Mouse (Mus musculus): ENCODE data around the gene Myof. TPM values are rescaled to one million over a fixed set of nuclear protein-coding genes. Genes with fewer than 3 reads are reported as not detected.

The Myof gene
- polyA plus RNA-seq, 1 experiment from 2014 or later = 10.1 TPM

GRCm38 (mm10) chr19:37921098-37921497, 122.3 kb downstream of the Myof start:
- Histone ChIP-seq H3K27me3 (replicated peaks) (no peaks in the 10 kb centered on the region), H3K4me2 (replicated peaks) (no peak overlapping the region), H3K4me3 (replicated peaks) (no peak overlapping the region), H3K36me3 (0 out of 2 replicates have a peak, but pooled peaks cover 3% of the 10 kb centered on the region), H3K9me3 (no peaks in the 10 kb centered on the region), H3K4me1 (replicated peaks) (no peaks in the 10 kb centered on the region), H3K27ac (no peak overlapping the region), H3K9ac (no peak overlapping the region)
- 69% methylated on average over 5 of the region's 5 CpGs for WGBS
- no peak for ATAC-seq

- WGBS = 65% methylated on average over 12 of the region's 12 CpGs
- no peak overlapping the region; the same call in 1 of the 2 replicates for H3K27ac ChIP-seq
- ATAC-seq = no peak
Measured at GRCm38 (mm10) chr19:37918515-37918932, 124.9 kb downstream of the Myof start.

GRCm38 (mm10) chr19:37914261-37914660, 129.1 kb downstream of the Myof start:
- 81% methylated on average over 4 of the region's 4 CpGs for WGBS
- no peak for ATAC-seq
- no peak overlapping the region for H3K4me3 ChIP-seq (replicated peaks)
- H3K4me1 ChIP-seq (replicated peaks) = no peaks in the 10 kb centered on the region
- no peak overlapping the region for H3K4me2 ChIP-seq (replicated peaks)
- no peaks in the 10 kb centered on the region for H3K27me3 ChIP-seq (replicated peaks)
- H3K9ac ChIP-seq = no peak overlapping the region
- no peaks in the 10 kb centered on the region for H3K9me3 ChIP-seq
- H3K36me3 ChIP-seq = no peaks in the 10 kb centered on the region
- no peak overlapping the region for H3K27ac ChIP-seq

More at GRCm38 (mm10) chr19:37918515-37918932, 124.9 kb downstream of the Myof start:
- H3K4me3 ChIP-seq (replicated peaks) = no peak overlapping the region
- H3K4me1 ChIP-seq (replicated peaks) = no peaks in the 10 kb centered on the region
- no peak overlapping the region for H3K4me2 ChIP-seq (replicated peaks)
- H3K9me3 ChIP-seq = no peaks in the 10 kb centered on the region
- H3K9ac ChIP-seq = no peak overlapping the region
- H3K27me3 ChIP-seq (replicated peaks) = no peaks in the 10 kb centered on the region
- H3K36me3 ChIP-seq = 0 out of 2 replicates have a peak, but pooled peaks cover 3% of the 10 kb centered on the region

GRCm38 (mm10) chr19:37912501-37912900, 130.9 kb downstream of the Myof start:
- H3K36me3 ChIP-seq = no peaks in the 10 kb centered on the region
- H3K27ac ChIP-seq = no peak overlapping the region
- no peaks in the 10 kb centered on the region for H3K9me3 ChIP-seq
- no peak for ATAC-seq
- no peak overlapping the region for H3K9ac ChIP-seq
- H3K4me3 ChIP-seq (replicated peaks) = no peak overlapping the region
- H3K27me3 ChIP-seq (replicated peaks) = no peaks in the 10 kb centered on the region
- H3K4me1 ChIP-seq (replicated peaks) = 0 out of 2 replicates have a peak, but pooled peaks cover 4% of the 10 kb centered on the region
- no peak overlapping the region for H3K4me2 ChIP-seq (replicated peaks)
- 72% methylated on average over 6 of the region's 6 CpGs for WGBS

- WGBS = 61% methylated on average over 5 of the region's 5 CpGs
- 0 out of 2 replicates have a peak, but pooled peaks cover 4% of the 10 kb centered on the region for H3K4me1 ChIP-seq (replicated peaks)
- H3K36me3 ChIP-seq = no peaks in the 10 kb centered on the region
- no peak overlapping the region for H3K4me3 ChIP-seq (replicated peaks)
- no peak overlapping the region for H3K27ac ChIP-seq
- no peak overlapping the region for H3K4me2 ChIP-seq (replicated peaks)
- H3K9ac ChIP-seq = no peak overlapping the region
- no peak for ATAC-seq
- H3K27me3 ChIP-seq (replicated peaks) = no peaks in the 10 kb centered on the region
- no peaks in the 10 kb centered on the region for H3K9me3 ChIP-seq
Measured at GRCm38 (mm10) chr19:37909830-37910261, 133.5 kb downstream of the Myof start.

- Histone ChIP-seq H3K36me3 (no peaks in the 10 kb centered on the region), H3K27ac (no peak overlapping the region), H3K4me1 (replicated peaks) (0 out of 2 replicates have a peak, but pooled peaks cover 4% of the 10 kb centered on the region), H3K9ac (no peak overlapping the region), H3K4me2 (replicated peaks) (no peak overlapping the region), H3K9me3 (no peaks in the 10 kb centered on the region), H3K27me3 (replicated peaks) (no peaks in the 10 kb centered on the region), H3K4me3 (replicated peaks) (no peak overlapping the region)
- no peak for ATAC-seq
- WGBS = 26% methylated on average over 17 of the region's 17 CpGs
Measured at GRCm38 (mm10) chr19:37907451-37908320, 135.7 kb downstream of the Myof start.

GRCm38 (mm10) chr19:37906916-37907315, 136.5 kb downstream of the Myof start:
- H3K4me1 ChIP-seq (replicated peaks) = 0 out of 2 replicates have a peak, but pooled peaks cover 4% of the 10 kb centered on the region
- H3K4me3 ChIP-seq (replicated peaks) = no peak overlapping the region
- H3K9me3 ChIP-seq = no peaks in the 10 kb centered on the region
- H3K27ac ChIP-seq = no peak overlapping the region
- 68% methylated on average over 3 of the region's 3 CpGs for WGBS
- no peaks in the 10 kb centered on the region for H3K36me3 ChIP-seq
- H3K4me2 ChIP-seq (replicated peaks) = no peak overlapping the region
- H3K27me3 ChIP-seq (replicated peaks) = no peaks in the 10 kb centered on the region
- no peak overlapping the region for H3K9ac ChIP-seq
- ATAC-seq = no peak

GRCm38 (mm10) chr19:37896081-37896480, 147.3 kb downstream of the Myof start:
- H3K27me3 ChIP-seq (replicated peaks) = no peaks in the 10 kb centered on the region
- ATAC-seq = peak; percentile 23; the same call in 1 of the 2 replicates
- H3K36me3 ChIP-seq = no peaks in the 10 kb centered on the region
- H3K9me3 ChIP-seq = no peaks in the 10 kb centered on the region
- no peak overlapping the region for H3K27ac ChIP-seq
- H3K4me1 ChIP-seq (replicated peaks) = no peaks in the 10 kb centered on the region
- no peak overlapping the region for H3K9ac ChIP-seq
- H3K4me3 ChIP-seq (replicated peaks) = no peak overlapping the region
- no peak overlapping the region for H3K4me2 ChIP-seq (replicated peaks)
- 26% methylated on average over 7 of the region's 7 CpGs for WGBS

GRCm38 (mm10) chr19:37891006-37891405, 152.4 kb downstream of the Myof start:
- no peak overlapping the region for H3K4me2 ChIP-seq (replicated peaks)
- H3K9me3 ChIP-seq = no peaks in the 10 kb centered on the region
- no peak overlapping the region for H3K9ac ChIP-seq
- H3K4me3 ChIP-seq (replicated peaks) = no peak overlapping the region
- H3K36me3 ChIP-seq = no peaks in the 10 kb centered on the region
- H3K27me3 ChIP-seq (replicated peaks) = no peaks in the 10 kb centered on the region
- H3K4me1 ChIP-seq (replicated peaks) = 0 out of 2 replicates have a peak, but pooled peaks cover 3% of the 10 kb centered on the region
- H3K27ac ChIP-seq = no peak overlapping the region
- ATAC-seq = no peak
- 64% methylated on average over 2 of the region's 2 CpGs for WGBS

GRCm38 (mm10) chr19:37886355-37887120, 156.8 kb downstream of the Myof start:
- 0 out of 2 replicates have a peak, but pooled peaks cover 4% of the 10 kb centered on the region for H3K27me3 ChIP-seq (replicated peaks)
- 0 out of 2 replicates have a peak, but pooled peaks cover 3% of the 10 kb centered on the region for H3K4me1 ChIP-seq (replicated peaks)
- WGBS = 10% methylated on average over 15 of the region's 15 CpGs
- H3K27ac ChIP-seq = no peak overlapping the region
- no peak overlapping the region for H3K9ac ChIP-seq
- no peaks in the 10 kb centered on the region for H3K36me3 ChIP-seq
- H3K4me2 ChIP-seq (replicated peaks) = peak overlapping the region; percentile 53
- H3K9me3 ChIP-seq = no peaks in the 10 kb centered on the region
- peak overlapping the region; percentile 18; the same call in 1 of the 2 replicates for H3K4me3 ChIP-seq (replicated peaks)
- peak; percentile 25; the same call in 1 of the 2 replicates for ATAC-seq

- no peaks in the 10 kb centered on the region for H3K36me3 ChIP-seq
- ATAC-seq = no peak
- WGBS = 34% methylated on average over 9 of the region's 9 CpGs
- H3K4me3 ChIP-seq (replicated peaks) = no peak overlapping the region
- H3K9me3 ChIP-seq = no peaks in the 10 kb centered on the region
- peaks cover 13% of the 10 kb centered on the region for H3K27me3 ChIP-seq (replicated peaks)
- H3K4me2 ChIP-seq (replicated peaks) = no peak overlapping the region
- H3K9ac ChIP-seq = no peak overlapping the region
- H3K4me1 ChIP-seq (replicated peaks) = peaks cover 12% of the 10 kb centered on the region; the same call in 1 of the 2 replicates
- H3K27ac ChIP-seq = no peak overlapping the region
Measured at GRCm38 (mm10) chr19:37881431-37882081, 161.8 kb downstream of the Myof start.

Data from intestine, embryonic 15.5 days (tissue).